Mouse (Mus musculus): Measurements from ENCODE around the gene Gm21976. TPM values are rescaled to one million over a fixed set of nuclear protein-coding genes. Genes with fewer than 3 reads are reported as not detected.

The Gm21976 gene
- total RNA-seq, 2 experiments from 2014 or later: not detected

DNA sequence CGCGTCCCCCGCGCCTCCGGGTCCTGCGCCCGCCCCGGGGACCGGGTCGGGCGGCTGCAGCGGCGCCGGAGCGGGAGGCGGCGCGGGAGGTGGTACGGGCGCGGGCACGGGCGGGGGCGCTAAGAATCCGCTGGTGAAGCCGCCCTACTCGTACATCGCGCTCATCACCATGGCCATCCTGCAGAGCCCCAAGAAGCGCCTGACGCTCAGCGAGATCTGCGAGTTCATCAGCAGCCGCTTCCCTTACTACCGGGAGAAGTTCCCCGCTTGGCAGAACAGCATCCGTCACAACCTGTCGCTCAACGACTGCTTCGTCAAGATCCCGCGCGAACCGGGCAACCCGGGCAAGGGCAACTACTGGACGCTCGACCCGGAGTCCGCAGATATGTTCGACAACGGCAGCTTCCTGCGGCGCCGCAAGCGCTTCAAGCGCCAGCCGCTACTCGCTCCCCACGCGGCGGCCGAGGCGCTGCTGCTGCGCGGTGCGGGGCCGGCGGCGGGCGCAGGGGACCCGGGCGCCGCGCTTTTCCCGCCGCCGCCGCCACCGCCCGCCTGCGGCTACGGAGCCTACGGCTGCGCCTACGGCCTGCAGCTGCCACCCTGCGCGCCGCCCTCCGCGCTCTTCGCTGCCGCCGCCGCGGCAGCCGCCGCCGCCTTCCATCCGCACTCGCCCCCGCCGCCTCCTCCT lies 75.3 kb downstream of the Gm21976 start:
- intact Hi-C loops (cut with DNase I): loop anchor here (5.0 kb wide), 2 partner anchors 217 to 232 kb away; no protein-coding TSS in a partner anchor
- Histone ChIP-seq H3K4me3 (peak overlapping the region; percentile 22; the same call in 1 of the 2 replicates), H3K27ac (no peak overlapping the region)
- DNase-seq (ENCODE audit: extremely low spot score in 1 of 2, low spot score in 2 of 2): peak; percentile 19 to 24
- no peak for TF ChIP-seq CTCF (IDR thresholded peaks at IDR 0.05)

GRCm38 (mm10) chr13:98355559-98356111 lies 75.9 kb downstream of the Gm21976 start:
- TF ChIP-seq CTCF (IDR thresholded peaks at IDR 0.05): no peak
- intact Hi-C loops (cut with DNase I): no loop called here

DNA sequence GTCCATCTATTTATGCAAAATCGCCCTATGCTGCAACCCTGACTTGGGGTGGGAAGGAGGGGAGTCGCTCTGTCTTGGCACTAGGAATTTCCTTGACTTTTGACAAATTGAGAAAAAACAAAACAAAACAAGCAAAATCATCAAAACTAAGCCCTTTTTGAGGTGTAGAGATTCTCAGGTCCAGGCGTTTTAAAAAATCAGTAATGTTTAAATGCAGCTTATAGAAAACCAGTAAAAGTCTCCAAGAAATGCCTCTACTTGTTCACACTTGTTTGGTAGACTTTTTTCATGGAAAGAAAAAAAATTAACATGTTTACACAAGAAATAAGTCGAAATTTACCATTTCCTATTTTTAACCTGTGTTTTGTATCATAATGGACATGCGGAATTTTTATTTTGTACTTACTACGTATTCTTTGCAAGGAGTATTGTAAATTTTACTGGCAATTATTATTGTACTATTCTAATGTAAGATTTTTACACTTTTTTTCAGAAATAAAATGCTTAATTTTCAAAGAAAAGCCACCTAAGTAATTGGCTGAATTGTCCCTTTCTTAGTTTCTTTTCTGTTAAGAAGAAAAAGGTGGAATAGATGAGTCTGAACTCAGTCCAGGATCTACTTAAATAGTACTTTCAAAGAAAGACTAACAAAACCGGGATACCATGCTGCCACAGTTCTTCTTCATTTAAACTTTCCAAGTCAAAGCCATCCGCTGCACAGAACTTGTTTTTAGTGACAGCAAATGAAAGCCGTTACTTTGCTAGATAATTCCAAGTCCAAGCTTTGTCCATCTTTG lies 76.7 kb downstream of the Gm21976 start:
- no peak overlapping the region for H3K27ac ChIP-seq
- no peak for DNase-seq (ENCODE audit: extremely low spot score in 1 of 2, low spot score in 2 of 2)
- H3K4me3 ChIP-seq: peak overlapping the region; percentile 24
- intact Hi-C loops (cut with DNase I): no loop called here
- no peak for TF ChIP-seq CTCF (IDR thresholded peaks at IDR 0.05)

More at GRCm38 (mm10) chr13:98355559-98356111, 75.9 kb downstream of the Gm21976 start:
- Histone ChIP-seq H3K27ac (no peak overlapping the region), H3K4me3 (peak overlapping the region; percentile 24; the same call in 1 of the 2 replicates)
- DNase-seq (ENCODE audit: extremely low spot score in 1 of 2, low spot score in 2 of 2): no peak

Other genes starting within 250 kb of the Gm21976 start
- gene Arhgef28, start 73.4 kb upstream of the Gm21976 start, total RNA-seq (2021): 10 to 100 TPM; 37.4 to 40.7 TPM
- 10 to 100 TPM; 22.2 to 23.0 TPM for gene Utp15, start 16.8 kb upstream of the Gm21976 start, total RNA-seq (2021)
- 10 to 100 TPM; 47.1 TPM for gene Ankra2, start 16.8 kb upstream of the Gm21976 start, total RNA-seq (2021)
- gene Btf3, start 37.1 kb downstream of the Gm21976 start, total RNA-seq (2021): 100 to 1,000 TPM; 160 to 170 TPM
- gene Foxd1, start 74.4 kb downstream of the Gm21976 start, total RNA-seq (2021): 1 to 10 TPM; 1.5 to 1.9 TPM
- gene Gm10320, start 212.1 kb downstream of the Gm21976 start, total RNA-seq (2021): not detected